Mouse (Mus musculus): Measurements from ENCODE around the gene Flvcr2. TPM values are rescaled to one million over a fixed set of nuclear protein-coding genes. Genes with fewer than 3 reads are reported as not detected.
"Not testable (repeated sequence)": the region's sequence is repeated elsewhere in the genome, so short reads cannot be mapped to it uniquely, and the experiment has no call there.

The Flvcr2 gene
- 4.8 and 5.2 TPM in 2 replicates for polyA plus RNA-seq (2015; fragmentation: Nextera tagmentation; extraction: Ambion mirVana)

DNA sequence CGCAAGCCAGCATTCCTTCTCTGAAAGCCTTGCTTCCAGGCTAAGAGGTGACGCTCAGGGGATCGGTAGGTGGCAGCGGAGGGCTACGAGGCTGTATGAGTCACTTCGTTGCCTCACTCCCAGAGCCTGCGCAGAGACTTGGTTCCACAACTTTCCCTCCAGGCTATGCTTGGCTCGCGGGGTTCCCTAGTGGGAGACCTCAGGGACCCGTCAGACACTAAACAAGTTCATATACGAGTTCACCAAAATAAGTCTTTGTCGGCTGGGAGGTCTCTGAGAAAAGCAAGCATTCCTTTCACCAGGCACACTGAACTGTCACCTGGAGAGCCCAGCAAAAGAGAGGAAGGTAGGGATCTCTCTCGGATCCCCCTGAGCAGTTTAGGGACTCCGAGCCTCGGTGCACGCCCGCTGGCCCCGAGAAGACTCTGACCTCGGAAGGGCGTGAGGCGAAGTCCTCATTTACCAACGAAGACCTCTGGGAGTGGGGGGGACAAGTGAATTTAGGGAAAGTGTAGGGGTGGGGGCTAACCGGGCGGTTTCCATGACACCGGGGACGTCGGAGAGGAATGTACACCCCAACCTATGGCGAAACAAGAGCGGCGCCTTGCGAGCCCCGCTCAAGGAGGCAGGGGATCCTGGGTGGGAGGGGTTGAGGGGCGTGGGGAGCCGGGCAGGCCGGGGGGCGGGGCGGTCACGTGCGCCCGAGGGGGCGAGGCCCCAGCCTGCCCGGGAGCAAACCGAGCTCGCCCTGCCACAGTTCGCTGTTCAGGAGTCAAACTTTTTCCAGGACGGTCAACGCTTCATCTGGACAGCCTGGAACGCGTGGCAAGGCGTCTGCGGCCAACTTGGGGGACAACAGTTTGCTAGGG is at the start of gene Flvcr2:
Flvcr2 (plus strand) TSS at position 713 of the 869 bp plus-strand sequence.
- Histone ChIP-seq H3K4me2 (peak within 1 kb of the TSS; percentile 70), H3K4me1 (replicated peaks) (peaks cover 15% of the 10 kb centered on the region), H3K27ac (no peak within 1 kb of the TSS), H3K4me3 (peak within 1 kb of the TSS; percentile 41), H3K9ac (peak within 1 kb of the TSS; percentile 53), H3K27me3 (peaks cover 39% of the 10 kb centered on the region), H3K9me3 (no peaks in the 10 kb centered on the region), H3K36me3 (no peaks in the 10 kb centered on the region)
- under 1% methylated on average over 50 of the region's 51 CpGs for WGBS
- peak; percentile 82 for ATAC-seq (ENCODE audit: low FRiP score)

DNA sequence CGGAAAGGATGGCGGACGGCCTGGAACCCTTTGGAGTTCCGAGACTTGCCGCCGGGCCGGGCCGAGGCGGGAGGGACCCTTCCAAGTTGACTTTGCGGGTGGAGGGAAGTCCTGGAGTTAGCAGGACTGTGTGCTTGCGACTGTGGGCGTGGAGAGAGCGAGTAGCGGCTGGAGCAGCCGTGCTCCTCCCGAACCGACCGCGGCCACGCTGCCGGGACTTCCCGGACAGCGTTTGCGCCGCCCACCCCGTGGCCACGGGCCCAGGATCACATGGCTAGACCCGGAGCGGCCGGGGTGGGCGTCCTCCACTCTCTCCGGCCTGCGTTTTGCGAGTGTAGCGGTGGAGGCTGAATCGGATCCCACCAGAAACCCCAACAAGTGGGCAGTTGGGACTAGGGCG is 48.2 kb upstream of the Flvcr2 start:
- peak overlapping the region; percentile 19 for H3K4me2 ChIP-seq
- H3K9ac ChIP-seq; H3K27me3 ChIP-seq; H3K4me1 ChIP-seq (replicated peaks); H3K36me3 ChIP-seq; H3K4me3 ChIP-seq; H3K27ac ChIP-seq; H3K9me3 ChIP-seq: not testable (repeated sequence)
- WGBS: 30% methylated on average over 17 of the region's 37 CpGs
- ATAC-seq (ENCODE audit: low FRiP score): peak; percentile 32; the same call in 1 of the 2 replicates

DNA sequence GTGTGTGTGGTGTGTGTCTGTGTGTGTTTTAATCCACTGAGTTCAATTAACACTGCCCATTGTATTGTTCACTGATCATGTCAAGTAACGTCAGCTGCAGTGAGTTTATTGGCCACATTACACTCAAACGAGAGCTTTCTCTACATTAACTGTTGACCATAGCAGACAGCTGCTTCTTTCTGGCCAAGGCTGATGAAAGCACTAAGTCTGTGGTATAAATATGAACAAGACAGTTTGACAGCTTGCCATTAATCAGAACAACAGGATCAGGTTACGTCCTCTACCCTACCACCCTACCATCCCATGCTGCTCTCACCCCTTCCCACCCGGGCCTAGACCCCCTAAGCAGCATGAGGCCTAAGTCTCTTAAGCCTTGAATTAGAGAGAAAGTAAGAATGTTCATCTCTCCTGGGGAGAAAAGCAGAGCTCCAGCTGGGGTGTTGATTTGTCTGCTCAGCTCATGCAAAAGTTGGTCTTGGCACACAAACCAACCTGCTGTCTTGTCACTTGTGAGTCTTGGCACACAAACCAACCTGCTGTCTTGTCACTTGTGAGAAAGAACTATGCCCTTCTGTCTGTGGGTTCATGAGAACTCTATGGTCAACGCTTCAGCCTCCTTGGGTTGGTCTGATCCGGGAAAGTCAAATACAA is 46.0 kb upstream of the Flvcr2 start:
- Histone ChIP-seq H3K9me3 (no peaks in the 10 kb centered on the region), H3K9ac (no peak overlapping the region), H3K4me1 (replicated peaks) (peaks cover 5% of the 10 kb centered on the region), H3K4me2 (no peak overlapping the region), H3K36me3 (no peaks in the 10 kb centered on the region), H3K27me3 (peaks cover 10% of the 10 kb centered on the region), H3K27ac (no peak overlapping the region), H3K4me3 (no peak overlapping the region)
- no peak for ATAC-seq (ENCODE audit: low FRiP score)
- 65% methylated on average over 6 of the region's 6 CpGs for WGBS

DNA sequence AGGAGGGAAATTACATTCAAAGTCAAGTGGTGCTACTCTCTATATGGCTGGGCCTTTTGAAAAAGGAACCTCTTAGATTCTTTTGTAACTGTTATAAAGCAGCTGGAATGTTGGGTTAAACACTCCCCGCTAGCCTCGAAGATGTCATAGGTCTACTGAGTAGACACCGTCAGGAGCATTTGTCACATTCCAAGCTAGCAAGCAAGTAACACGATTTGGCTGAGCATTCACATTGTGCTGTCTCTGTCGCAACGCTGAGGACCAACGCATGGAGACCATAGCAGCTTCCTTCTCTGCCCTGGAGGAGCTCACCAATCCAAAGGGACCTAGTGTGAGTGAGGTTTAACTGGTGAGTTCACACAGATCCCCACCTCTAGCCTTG is 45.5 kb upstream of the Flvcr2 start:
- H3K27me3 ChIP-seq: peaks cover 15% of the 10 kb centered on the region
- WGBS: 74% methylated on average over 7 of the region's 7 CpGs

DNA sequence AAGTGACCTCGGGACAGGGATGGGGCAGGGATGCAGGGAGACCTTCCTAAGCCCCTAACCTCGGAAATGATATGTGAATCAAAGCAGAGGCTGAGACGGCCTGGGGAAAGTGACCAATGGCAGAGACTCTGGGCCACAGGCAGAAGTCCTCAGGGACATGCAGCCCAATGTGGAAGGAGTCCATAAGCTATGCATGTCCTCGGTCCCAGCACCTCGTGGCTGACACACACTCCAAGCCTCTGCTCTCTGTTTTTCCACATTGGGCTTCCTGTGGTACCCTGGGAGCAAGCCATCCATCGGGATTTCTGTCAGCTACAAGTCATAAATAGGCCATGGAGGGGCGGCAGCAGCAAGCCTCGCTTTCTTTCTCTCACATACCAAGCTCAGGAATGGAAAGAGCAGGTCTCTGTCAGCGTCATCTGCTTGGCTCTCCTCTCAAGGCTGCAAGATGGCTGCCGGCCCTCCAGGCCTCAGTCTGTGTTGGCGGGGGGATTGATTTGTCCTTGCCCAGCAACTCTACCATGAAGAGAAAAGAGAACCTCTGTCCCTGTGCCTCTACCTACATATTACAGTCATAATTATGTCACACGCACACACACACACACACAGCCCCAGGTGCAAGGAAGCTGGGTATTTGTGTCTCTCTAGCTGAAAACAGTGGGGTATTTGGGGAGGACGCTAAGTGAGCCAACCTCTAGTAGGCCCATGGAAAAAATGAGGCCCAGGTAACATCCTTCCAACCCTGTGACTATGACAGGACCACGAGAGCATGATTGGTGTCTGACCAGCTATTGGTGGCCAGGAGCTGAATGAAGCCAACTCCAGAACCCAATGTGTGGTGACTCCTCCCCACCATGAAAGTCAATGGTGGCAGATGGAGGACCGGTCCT is 43.9 kb upstream of the Flvcr2 start:
- Histone ChIP-seq H3K27ac (no peak overlapping the region), H3K4me3 (no peak overlapping the region), H3K4me2 (no peak overlapping the region), H3K4me1 (replicated peaks) (peaks cover 13% of the 10 kb centered on the region), H3K27me3 (peaks cover 29% of the 10 kb centered on the region), H3K9ac (no peak overlapping the region), H3K9me3 (no peaks in the 10 kb centered on the region), H3K36me3 (no peaks in the 10 kb centered on the region)
- 80% methylated on average over 15 of the region's 15 CpGs for WGBS
- ATAC-seq (ENCODE audit: low FRiP score): no peak

More for the DNA sequence above, 45.5 kb upstream of the Flvcr2 start:
- Histone ChIP-seq H3K36me3 (no peaks in the 10 kb centered on the region), H3K27ac (no peak overlapping the region), H3K9me3 (no peaks in the 10 kb centered on the region), H3K9ac (no peak overlapping the region), H3K4me3 (no peak overlapping the region), H3K4me2 (no peak overlapping the region), H3K4me1 (replicated peaks) (peaks cover 10% of the 10 kb centered on the region)
- ATAC-seq (ENCODE audit: low FRiP score): no peak

DNA sequence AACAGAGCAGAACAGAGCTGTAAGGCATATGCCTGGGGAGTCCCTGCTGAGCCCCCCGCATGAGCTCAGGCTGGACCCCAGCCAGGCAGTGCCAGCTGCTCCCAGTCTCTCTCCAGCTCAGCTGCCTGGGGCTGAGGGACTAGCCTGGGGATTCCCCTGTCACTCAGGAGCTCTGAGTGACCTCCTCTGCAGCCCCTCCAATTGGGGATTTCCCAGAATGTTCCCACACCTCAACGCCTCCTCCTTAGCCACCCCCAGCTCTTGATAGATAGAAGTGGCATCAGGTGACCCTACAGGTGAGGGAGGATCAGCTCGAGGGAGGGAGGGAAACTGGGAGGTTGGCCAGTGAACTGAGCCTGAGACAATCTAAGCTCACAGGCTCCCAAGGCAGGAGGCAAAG is 42.8 kb upstream of the Flvcr2 start:
- Histone ChIP-seq H3K4me1 (replicated peaks) (peaks cover 13% of the 10 kb centered on the region), H3K9ac (no peak overlapping the region), H3K36me3 (no peaks in the 10 kb centered on the region), H3K9me3 (no peaks in the 10 kb centered on the region), H3K4me2 (no peak overlapping the region), H3K27me3 (peaks cover 32% of the 10 kb centered on the region), H3K4me3 (no peak overlapping the region), H3K27ac (no peak overlapping the region)
- ATAC-seq (ENCODE audit: low FRiP score): no peak
- WGBS: 69% methylated on average over 3 of the region's 3 CpGs

DNA sequence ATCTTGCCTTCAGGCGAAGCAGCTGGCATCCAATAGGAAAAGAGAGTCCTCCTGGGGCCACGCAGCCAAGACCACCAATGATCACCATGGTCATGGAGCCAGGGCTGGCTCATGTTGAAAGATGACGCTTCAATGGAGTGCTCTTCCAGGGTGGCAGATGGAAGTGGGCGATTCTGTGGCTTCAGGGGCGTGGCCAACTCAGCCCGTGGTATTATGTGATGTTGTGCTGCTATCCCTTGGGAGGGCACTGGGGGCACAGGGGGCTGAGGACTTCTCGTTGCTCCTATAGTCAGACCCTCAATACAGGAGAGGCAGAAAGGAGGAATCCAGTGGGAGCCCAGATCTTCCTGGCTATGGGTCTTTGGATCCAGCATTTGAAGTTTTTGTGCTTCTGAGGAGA is 41.8 kb upstream of the Flvcr2 start:
- no peak overlapping the region for H3K4me3 ChIP-seq
- no peak overlapping the region for H3K4me2 ChIP-seq
- no peaks in the 10 kb centered on the region for H3K36me3 ChIP-seq
- no peak overlapping the region for H3K9ac ChIP-seq
- peaks cover 32% of the 10 kb centered on the region for H3K27me3 ChIP-seq
- no peak overlapping the region for H3K27ac ChIP-seq
- peaks cover 13% of the 10 kb centered on the region for H3K4me1 ChIP-seq (replicated peaks)
- 62% methylated on average over 7 of the region's 7 CpGs for WGBS
- no peak for ATAC-seq (ENCODE audit: low FRiP score)
- no peaks in the 10 kb centered on the region for H3K9me3 ChIP-seq

DNA sequence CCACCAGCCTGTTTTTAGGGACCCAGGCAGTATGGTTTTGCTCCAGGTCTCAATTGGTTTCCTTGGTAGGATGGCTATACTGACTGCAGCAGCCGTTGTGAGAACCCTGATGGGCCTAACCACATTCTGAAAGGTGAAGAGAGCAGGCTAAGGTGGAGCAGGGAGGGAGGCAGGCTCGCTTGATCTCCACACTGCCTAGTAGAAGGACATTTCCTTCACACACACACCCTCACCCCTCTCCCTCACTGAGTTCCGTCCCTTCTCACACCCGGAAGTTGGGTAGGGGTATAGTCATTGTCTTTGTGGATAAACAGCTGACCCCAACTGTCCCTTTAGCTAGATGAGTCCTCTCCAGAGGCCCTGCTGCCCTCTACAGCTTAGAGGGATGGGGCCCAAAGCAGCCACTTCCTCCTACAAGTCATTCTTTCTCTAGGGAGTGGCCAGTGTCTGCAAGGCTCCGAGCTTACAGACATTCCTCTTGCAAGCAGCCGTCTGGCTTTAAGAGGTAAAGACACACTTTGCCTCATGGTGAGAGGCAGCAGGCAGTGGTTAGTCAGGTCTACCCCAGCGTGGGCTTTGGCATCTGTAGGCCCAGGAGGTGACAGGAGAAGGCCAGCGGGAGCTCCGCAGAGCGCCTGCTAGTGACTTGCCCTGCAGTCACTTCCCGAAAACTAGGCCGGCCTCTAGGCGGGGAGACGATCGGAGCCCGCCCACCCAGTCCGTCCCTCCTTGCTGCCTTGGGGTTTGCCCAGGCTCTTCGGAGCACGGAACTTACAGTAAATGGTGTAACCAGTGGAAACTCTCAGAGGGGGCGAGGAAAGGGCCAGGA is 41.1 kb upstream of the Flvcr2 start:
- H3K4me2 ChIP-seq: peak overlapping the region; percentile 49
- H3K27me3 ChIP-seq: peaks cover 32% of the 10 kb centered on the region
- H3K4me1 ChIP-seq (replicated peaks): peaks cover 13% of the 10 kb centered on the region
- 11% methylated on average over 20 of the region's 20 CpGs for WGBS
- no peak for ATAC-seq (ENCODE audit: low FRiP score)
- H3K9ac ChIP-seq: peak overlapping the region; percentile 10
- H3K27ac ChIP-seq: peak overlapping the region; percentile 15; the same call in 1 of the 2 replicates
- peak overlapping the region; percentile 24 for H3K4me3 ChIP-seq
- no peaks in the 10 kb centered on the region for H3K9me3 ChIP-seq
- H3K36me3 ChIP-seq: no peaks in the 10 kb centered on the region

DNA sequence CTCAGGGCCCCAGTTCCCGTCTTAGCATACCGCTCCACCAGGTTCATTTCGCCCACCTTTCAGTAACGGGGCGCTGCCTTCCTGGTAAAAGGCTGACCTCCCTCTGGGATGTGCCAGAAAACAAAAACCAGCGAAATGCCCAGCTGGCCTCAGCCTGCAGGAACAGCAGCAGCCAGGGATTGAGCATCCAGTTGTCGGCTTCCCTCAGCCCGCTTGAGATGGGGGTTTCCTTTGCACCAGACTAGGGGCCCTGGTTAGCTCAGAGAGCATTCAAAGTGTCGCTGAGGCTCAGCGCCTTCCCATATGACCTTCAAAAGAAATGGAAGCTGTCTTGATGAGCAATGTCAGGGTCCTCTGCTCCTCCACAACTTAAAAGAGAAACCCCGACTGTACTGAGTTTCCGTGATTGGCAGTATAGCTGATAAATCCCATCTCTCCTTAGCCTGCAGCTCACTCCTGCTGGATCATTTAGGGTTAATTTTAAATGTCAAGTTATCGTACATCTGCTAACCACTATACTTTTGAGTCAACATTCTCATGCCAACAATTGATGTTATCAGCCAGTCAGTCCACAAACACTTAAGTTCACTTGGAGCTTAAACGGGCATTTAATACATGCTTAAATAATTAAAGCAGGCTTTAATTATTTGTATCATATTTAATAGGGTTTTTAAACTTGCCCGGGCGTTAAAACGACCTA is 40.4 kb upstream of the Flvcr2 start:
- peaks cover 13% of the 10 kb centered on the region for H3K4me1 ChIP-seq (replicated peaks)
- WGBS: 26% methylated on average over 17 of the region's 17 CpGs
- no peaks in the 10 kb centered on the region for H3K9me3 ChIP-seq
- peaks cover 32% of the 10 kb centered on the region for H3K27me3 ChIP-seq
- peak overlapping the region; percentile 49 for H3K4me2 ChIP-seq
- peak overlapping the region; percentile 24 for H3K4me3 ChIP-seq
- no peak overlapping the region for H3K27ac ChIP-seq
- no peak for ATAC-seq (ENCODE audit: low FRiP score)
- no peaks in the 10 kb centered on the region for H3K36me3 ChIP-seq
- H3K9ac ChIP-seq: peak overlapping the region; percentile 10

DNA sequence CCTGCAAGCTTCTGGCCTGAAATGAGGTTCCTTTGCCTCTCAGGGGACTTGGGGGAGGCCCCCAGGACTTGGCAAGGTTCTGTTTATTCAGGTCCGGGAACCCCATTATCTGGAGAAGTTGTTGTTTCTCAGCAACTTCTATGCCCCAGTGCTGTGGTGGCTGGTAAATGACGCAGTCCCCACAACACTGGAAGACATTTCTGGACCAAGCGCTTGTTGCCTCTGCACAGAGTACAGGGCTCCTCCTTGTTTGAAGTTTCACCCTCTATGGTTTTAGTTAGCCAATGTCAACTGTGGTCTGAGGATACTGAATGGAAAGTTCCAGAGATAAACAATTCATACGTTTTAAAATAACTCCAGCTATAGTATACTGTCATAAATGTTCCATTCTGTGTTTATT is 39.4 kb upstream of the Flvcr2 start:
- peaks cover 32% of the 10 kb centered on the region for H3K27me3 ChIP-seq
- no peaks in the 10 kb centered on the region for H3K9me3 ChIP-seq
- H3K27ac ChIP-seq: no peak overlapping the region
- WGBS: 91% methylated on average over 4 of the region's 4 CpGs
- no peak for ATAC-seq (ENCODE audit: low FRiP score)
- no peaks in the 10 kb centered on the region for H3K36me3 ChIP-seq
- H3K4me2 ChIP-seq: no peak overlapping the region
- no peak overlapping the region for H3K9ac ChIP-seq
- no peak overlapping the region for H3K4me3 ChIP-seq
- H3K4me1 ChIP-seq (replicated peaks): peaks cover 13% of the 10 kb centered on the region

DNA sequence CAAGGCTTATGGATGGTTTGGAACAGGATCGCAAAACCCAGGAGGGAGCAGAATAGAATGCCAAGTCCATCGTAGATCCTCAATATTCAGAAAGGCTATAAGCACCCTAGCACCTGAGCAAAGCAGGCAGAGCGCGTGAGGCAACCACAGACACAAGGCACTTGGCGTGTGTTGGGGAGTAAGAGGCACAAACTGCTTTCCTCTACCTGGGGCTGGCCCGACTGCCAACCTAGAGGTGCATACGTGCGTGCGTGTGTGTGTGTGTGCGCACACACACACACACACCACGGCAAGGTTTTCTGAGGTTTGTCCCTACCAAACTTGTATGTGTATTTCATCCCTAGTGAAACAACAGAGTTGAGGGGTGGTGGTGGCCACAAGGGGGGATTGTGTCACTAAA is 38.9 kb upstream of the Flvcr2 start:
- H3K9me3 ChIP-seq: no peaks in the 10 kb centered on the region
- H3K4me2 ChIP-seq: no peak overlapping the region
- H3K27ac ChIP-seq: no peak overlapping the region
- ATAC-seq (ENCODE audit: low FRiP score): no peak
- peaks cover 13% of the 10 kb centered on the region for H3K4me1 ChIP-seq (replicated peaks)
- H3K27me3 ChIP-seq: peaks cover 32% of the 10 kb centered on the region
- no peak overlapping the region for H3K4me3 ChIP-seq
- no peaks in the 10 kb centered on the region for H3K36me3 ChIP-seq
- H3K9ac ChIP-seq: no peak overlapping the region
- 93% methylated on average over 11 of the region's 11 CpGs for WGBS
